Comparison of ENCODE assay signal across 8 mouse cellular contexts in the genomic region with DNA sequence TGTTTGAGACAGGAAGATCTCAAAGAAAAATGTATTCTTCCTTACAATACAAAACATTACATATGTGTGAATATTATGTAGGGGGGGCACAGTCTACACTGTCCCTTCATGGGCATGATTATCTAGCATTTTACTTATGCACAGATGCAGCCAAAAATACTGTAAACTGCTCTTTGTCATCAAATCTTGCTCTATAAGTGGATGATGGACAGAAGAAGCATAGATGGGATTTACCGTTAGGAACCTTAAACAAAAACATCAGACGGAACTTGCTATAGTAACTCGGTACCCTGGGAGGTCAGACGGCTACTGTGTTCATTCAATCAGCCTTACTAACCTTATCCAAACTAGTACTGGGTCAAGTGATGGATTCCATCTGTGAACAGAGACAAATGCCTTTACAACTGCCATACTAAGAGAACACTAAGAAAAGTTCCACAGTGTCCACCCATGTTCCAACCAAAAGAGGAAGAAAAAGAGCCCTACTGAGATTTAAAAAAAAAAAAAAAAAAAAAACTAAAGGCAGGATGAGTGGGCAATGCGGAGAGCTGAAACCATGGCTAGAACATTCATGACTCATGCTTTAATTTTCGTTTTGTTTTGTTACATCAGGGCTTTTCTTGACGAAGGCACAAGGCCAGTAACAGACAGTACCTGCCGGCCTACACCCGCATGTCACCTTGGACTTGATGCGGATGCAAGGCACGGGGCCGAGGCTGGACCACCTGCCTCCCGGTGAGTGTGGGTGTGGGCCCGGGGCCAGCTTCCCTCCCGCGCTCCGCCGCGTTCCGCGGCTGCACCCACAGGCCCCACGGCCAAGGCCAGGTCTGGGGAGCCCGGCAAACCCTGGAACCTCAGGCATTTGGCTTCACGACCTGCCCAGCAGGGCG. TPM values are rescaled to one million over a fixed set of nuclear protein-coding genes. Genes with fewer than 3 reads are reported as not detected.
DNase-seq lines count a peak whose midpoint lies in the region; ATAC-seq and TF ChIP-seq lines count a peak whose summit lies in the region.

No protein-coding gene starts in this region.

- no peaks in the 10 kb centered on the region for H3K36me3 ChIP-seq in heart, embryonic 12.5 days
- peaks cover 7% of the 10 kb centered on the region; the same call in 1 of the 2 replicates for H3K36me3 ChIP-seq in ES-E14 (ENCODE audit: control insufficient read depth, insufficient read depth, low read length, poor library complexity, severe bottlenecking)
- no peaks in the 10 kb centered on the region for H3K36me3 ChIP-seq in forebrain, postnatal 0 days (ENCODE audit: insufficient read depth)
- H3K36me3 ChIP-seq in megakaryocyte, embryonic 14.5 days (replicated peaks; ENCODE audit: low read length): peaks cover 20% of the 10 kb centered on the region

- in situ Hi-C loops in ES-E14 (cut with MboI; ENCODE audit: low sequenced_read_pairs in 2 of 2, unreplicated experiment in 2 of 2): no loop called here

- WGBS in heart, embryonic 12.5 days: under 1% methylated on average over 25 of the region's 25 CpGs
- under 1% methylated on average over 25 of the region's 25 CpGs for whole genome bisulfite sequencing in forebrain, postnatal 0 days

- no peaks in the 10 kb centered on the region for H3K9me3 ChIP-seq in heart, embryonic 12.5 days (replicated peaks)
- H3K9me3 ChIP-seq in ES-E14 (ENCODE audit: control insufficient read depth, insufficient read depth, low read depth, low read length): no peaks in the 10 kb centered on the region
- H3K9me3 ChIP-seq in forebrain, postnatal 0 days (ENCODE audit: low read length): no peaks in the 10 kb centered on the region
- H3K9me3 ChIP-seq in megakaryocyte, embryonic 14.5 days: peaks cover 4% of the 10 kb centered on the region; the same call in 1 of the 2 replicates

- no peak for DNase-seq in heart, postnatal 4 days
- DNase-seq in ES-E14 (ENCODE audit: low read depth, low spot score): peak; percentile 35
- no peak for DNase-seq in forebrain, postnatal 0 days
- no peak for DNase-seq in adrenal gland, adult 18-20 months (ENCODE audit: low spot score in 2 of 2)
- no peak for DNase-seq in yolk sac, embryonic 10.5 days (ENCODE audit: low spot score)
- DNase-seq in kidney, postnatal 10 days: no peak

- H3K9ac ChIP-seq in heart, embryonic 12.5 days: peak overlapping the region; percentile 85
- peak overlapping the region; percentile 79 for H3K9ac ChIP-seq in ES-E14 (ENCODE audit: insufficient read depth, low read depth, low read length, poor library complexity, severe bottlenecking)
- H3K9ac ChIP-seq in forebrain, postnatal 0 days: peak overlapping the region; percentile 96

- peak overlapping the region; percentile 76 for H3K4me3 ChIP-seq in heart, embryonic 12.5 days
- H3K4me3 ChIP-seq in ES-E14 (ENCODE audit: insufficient read depth in 1 of 2, low read depth in 1 of 2, low read length in 2 of 2, poor library complexity in 1 of 2, severe bottlenecking in 1 of 2): peak overlapping the region; percentile 74 to 97
- peak overlapping the region; percentile 94 for H3K4me3 ChIP-seq in forebrain, postnatal 0 days (ENCODE audit: low read depth, low read length)
- H3K4me3 ChIP-seq in megakaryocyte, embryonic 14.5 days (replicated peaks): peak overlapping the region; percentile 99

- H3K4me2 ChIP-seq in heart, embryonic 12.5 days: peak overlapping the region; percentile 58
- peak overlapping the region; percentile 71 for H3K4me2 ChIP-seq in forebrain, postnatal 0 days (ENCODE audit: low read depth)

- peak overlapping the region; percentile 72 for H3K27ac ChIP-seq in heart, embryonic 12.5 days (ENCODE audit: poor library complexity, severe bottlenecking)
- no peak overlapping the region for H3K27ac ChIP-seq in ES-E14 (ENCODE audit: insufficient read depth, low read depth, low read length, poor library complexity, severe bottlenecking)
- H3K27ac ChIP-seq in forebrain, postnatal 0 days (ENCODE audit: low read depth, low read length): peak overlapping the region; percentile 85

- H3K4me1 ChIP-seq in heart, embryonic 12.5 days (replicated peaks): peaks cover 22% of the 10 kb centered on the region
- peaks cover 5 to 10% of the 10 kb centered on the region in 2 experiments; a peak in 3 of 4 replicates for H3K4me1 ChIP-seq in ES-E14 (ENCODE audit: control insufficient read depth in 2 of 2, insufficient read depth in 2 of 2, low read length in 2 of 2, poor library complexity in 1 of 2)
- peaks cover 13% of the 10 kb centered on the region for H3K4me1 ChIP-seq in forebrain, postnatal 0 days (ENCODE audit: insufficient read depth)
- peaks cover 25% of the 10 kb centered on the region for H3K4me1 ChIP-seq in megakaryocyte, embryonic 14.5 days

- no peak for TF ChIP-seq CTCF in forebrain, postnatal 0 days (IDR thresholded peaks at IDR 0.05; ENCODE audit: low read depth)

- H3K27me3 ChIP-seq in heart, embryonic 12.5 days (replicated peaks): no peaks in the 10 kb centered on the region
- no peaks in the 10 kb centered on the region for H3K27me3 ChIP-seq in forebrain, postnatal 0 days (ENCODE audit: insufficient read depth, low read length)
- H3K27me3 ChIP-seq in megakaryocyte, embryonic 14.5 days (replicated peaks): no peaks in the 10 kb centered on the region

- ATAC-seq in heart, embryonic 12.5 days (ENCODE audit: insufficient number of reproducible peaks, low FRiP score): peak; percentile 71
- peak; percentile 67 for ATAC-seq in forebrain, postnatal 0 days

TF ChIP-seq in ES-E14, 5 proteins besides CTCF, POLR2A, EP300 and RAD21:
- no peak for TF ChIP-seq CHD2 (IDR thresholded peaks at IDR 0.05; ENCODE audit: low read depth, low read length)
- TF ChIP-seq ZNF384 (IDR thresholded peaks at IDR 0.05; ENCODE audit: low read depth, low read length): peak; percentile 81; the same call in 1 of the 2 replicates

RNA-seq across cellular contexts. Expression of gene Stard3nl, which starts 0.6 kb away (rescaled TPM):
- 90.7 and 93.0 TPM in 2 replicates for polyA plus RNA-seq in heart, embryonic 12.5 days (2016; fragmentation: Nextera tagmentation; extraction: Ambion mirVana)
- total RNA-seq in heart, postnatal 4 days (2021): 10 to 100 TPM; 27.7 to 29.6 TPM
- 64.5 and 76.4 TPM in 2 replicates for total RNA-seq in ES-E14 (2012; rRNA removed)
- 106 and 119 TPM in 2 replicates for total RNA-seq in forebrain, postnatal 0 days (2014; rRNA removed)
- polyA plus RNA-seq in forebrain, postnatal 0 days (2015; fragmentation: Nextera tagmentation; extraction: Ambion mirVana): 180 and 199 TPM in 2 replicates
- 3.9 TPM in 1 of 2 replicates, not detected in the other for polyA plus RNA-seq in megakaryocyte, embryonic 14.5 days (2012; ENCODE audit: insufficient read depth, low replicate concordance)
- total RNA-seq in adrenal gland, adult 18-20 months (2021): 10 to 100 TPM; 25.9 to 32.8 TPM
